In the genomic region with DNA sequence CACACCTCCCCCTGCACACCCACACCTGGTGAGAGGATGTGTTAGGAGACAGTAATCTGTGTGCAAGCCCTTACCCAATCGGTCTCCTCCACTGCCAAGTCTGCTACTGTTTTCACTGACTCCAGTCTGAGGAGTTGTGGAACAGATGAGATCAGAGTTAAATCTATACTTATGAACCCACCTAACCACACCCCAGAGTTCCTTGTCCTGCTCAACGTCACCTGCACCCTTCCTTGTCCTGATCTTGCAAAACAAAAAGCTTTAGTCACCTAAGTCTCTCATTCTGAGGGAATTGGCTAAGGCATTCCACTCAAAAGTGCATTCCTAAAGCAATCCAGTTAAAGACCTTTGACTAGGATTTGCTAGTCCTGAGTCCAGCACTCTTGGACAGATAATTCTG, we compare ENCODE assay signal across 24 mouse cellular contexts.
A peak's percentile ranks its signal among the peaks of the same experiment; 100 is the strongest.
DNase-seq lines count a peak whose midpoint lies in the region; ATAC-seq and TF ChIP-seq lines count a peak whose summit lies in the region.
"Had no signal": no experiment of that assay in that cellular context is flagged by ENCODE, and none has a peak within 500 bp of the region (broad histone marks: within the 10 kb centered on the region; RNA-seq: fewer than 3 reads in every experiment).

No protein-coding gene starts in this region.

- no peak overlapping the region for H3K27ac ChIP-seq in lung, embryonic 14.5 days (ENCODE audit: low read depth)
- H3K27ac ChIP-seq in lung, postnatal 0 days (ENCODE audit: low read length), result no peak overlapping the region
- H3K27ac ChIP-seq: embryonic facial prominence, embryonic 10.5 days; embryonic facial prominence, embryonic 12.5 days; forebrain, embryonic 13.5 days; forebrain, embryonic 15.5 days had no signal

- no peaks in the 10 kb centered on the region for H3K4me1 ChIP-seq in lung, embryonic 14.5 days (ENCODE audit: insufficient read depth)
- H3K4me1 ChIP-seq in lung, postnatal 0 days (ENCODE audit: insufficient read depth, low read depth, low read length), result no peaks in the 10 kb centered on the region
- H3K4me1 ChIP-seq: embryonic facial prominence, embryonic 10.5 days; embryonic facial prominence, embryonic 12.5 days; forebrain, embryonic 13.5 days; forebrain, embryonic 15.5 days had no signal

- intact Hi-C loops in left cerebral cortex, postnatal 10 days (cut with DNase I), result no loop called here

- peak; percentile 75 for TF ChIP-seq EP300 in lung, postnatal 0 days (IDR thresholded peaks at IDR 0.05)

- ATAC-seq in lung, embryonic 14.5 days (ENCODE audit: insufficient read depth), result peak; percentile 24; the same call in 1 of the 2 replicates
- peak; percentile 87 for ATAC-seq in lung, postnatal 0 days
- ATAC-seq: activated CD4-positive, CD25-positive, alpha-beta regulatory T cell, adult 4 months; CD4-positive, CD25-positive, alpha-beta regulatory T cell, adult 4 months; forebrain, embryonic 13.5 days; forebrain, embryonic 15.5 days had no signal

- 39% methylated on average over 2 of the region's 2 CpGs for whole genome bisulfite sequencing in lung, embryonic 14.5 days
- WGBS in lung, postnatal 0 days, result 46% methylated on average over 2 of the region's 2 CpGs

- DNase-seq in heart, adult 11 months, result peak; percentile 29
- DNase-seq in heart, adult 9 months (ENCODE audit: low spot score in 2 of 2), result no peak
- peak; percentile 12 for DNase-seq in lung, embryonic 14.5 days
- DNase-seq in lung, postnatal 14 days, result no peak
- peak; percentile 84 for DNase-seq in lung, postnatal 0 days (ENCODE audit: low spot score)
- no peak for DNase-seq in lung, postnatal 25 days (ENCODE audit: low spot score)
- peak; percentile 1 for DNase-seq in Muller cell, postnatal 12 days (ENCODE audit: inconsistent ontology term)
- DNase-seq in left cerebral cortex, postnatal 10 days (ENCODE audit: extremely low spot score in 1 of 2, low spot score in 2 of 2), result no peak
- DNase-seq: adrenal gland, adult 8-10 months; adrenal gland, postnatal 14 days; adrenal gland, postnatal 36 days; B cell, adult 2 months; cerebellum, adult 11-12 months; cerebellum, adult 2 months; cerebellum, adult 9-10 months; cerebellum, postnatal 25 days had no signal

- no peaks in the 10 kb centered on the region for H3K27me3 ChIP-seq in lung, embryonic 14.5 days (ENCODE audit: insufficient read depth, low read length)
- no peaks in the 10 kb centered on the region for H3K27me3 ChIP-seq in lung, postnatal 0 days (replicated peaks; ENCODE audit: insufficient read depth, low read length)
- H3K27me3 ChIP-seq: CH12.LX; embryonic facial prominence, embryonic 12.5 days; forebrain, embryonic 13.5 days; forebrain, embryonic 15.5 days had no signal

- H3K36me3 ChIP-seq in lung, embryonic 14.5 days (ENCODE audit: insufficient read depth), result no peaks in the 10 kb centered on the region
- H3K36me3 ChIP-seq in lung, postnatal 0 days (ENCODE audit: insufficient read depth, low read length), result no peaks in the 10 kb centered on the region
- H3K36me3 ChIP-seq: embryonic facial prominence, embryonic 10.5 days; embryonic facial prominence, embryonic 12.5 days; forebrain, embryonic 15.5 days; G1E had no signal

- H3K9ac ChIP-seq in lung, embryonic 14.5 days, result no peak overlapping the region
- no peak overlapping the region for H3K9ac ChIP-seq in lung, postnatal 0 days (replicated peaks; ENCODE audit: low read depth)
- H3K9ac ChIP-seq: embryonic facial prominence, embryonic 12.5 days; forebrain, embryonic 13.5 days; forebrain, embryonic 15.5 days had no signal

- H3K9me3 ChIP-seq in lung, embryonic 14.5 days (ENCODE audit: low read depth, low read length), result no peaks in the 10 kb centered on the region
- H3K9me3 ChIP-seq in lung, postnatal 0 days (ENCODE audit: low read length), result no peaks in the 10 kb centered on the region
- H3K9me3 ChIP-seq: embryonic facial prominence, embryonic 10.5 days; embryonic facial prominence, embryonic 12.5 days; forebrain, embryonic 13.5 days; forebrain, embryonic 15.5 days had no signal

- TF ChIP-seq CTCF in lung, embryonic 14.5 days (IDR thresholded peaks at IDR 0.05; ENCODE audit: low read depth), result no peak
- no peak for TF ChIP-seq CTCF in lung, postnatal 0 days (IDR thresholded peaks at IDR 0.05)

- no peak overlapping the region for H3K4me2 ChIP-seq in lung, embryonic 14.5 days
- H3K4me2 ChIP-seq in lung, postnatal 0 days (replicated peaks; ENCODE audit: low read depth, low read length), result no peak overlapping the region
- H3K4me2 ChIP-seq: embryonic facial prominence, embryonic 12.5 days; forebrain, embryonic 13.5 days; forebrain, embryonic 15.5 days had no signal

- no peak overlapping the region for H3K4me3 ChIP-seq in lung, embryonic 14.5 days (ENCODE audit: low read depth, low read length)
- H3K4me3 ChIP-seq in lung, postnatal 0 days (ENCODE audit: low read depth, low read length), result no peak overlapping the region
- H3K4me3 ChIP-seq: embryonic facial prominence, embryonic 10.5 days; embryonic facial prominence, embryonic 12.5 days; forebrain, embryonic 13.5 days; forebrain, embryonic 15.5 days had no signal

Comparison
In these comparisons a context has a peak if more than half of its experiments do, and no peak if none do; other contexts are left out.
1. DNase-seq: peak in heart, adult 11 months (single experiment), lung, embryonic 14.5 days (single experiment), lung, postnatal 0 days (single experiment) and Muller cell, postnatal 12 days (single experiment); none in heart, adult 9 months (0 of 2), lung, postnatal 14 days (single experiment), lung, postnatal 25 days (single experiment) and left cerebral cortex, postnatal 10 days (0 of 2).